Mouse (Mus musculus) lung, embryonic 16.5 days (tissue): ENCODE results near the gene Gimap8. TPM values are rescaled to one million over a fixed set of nuclear protein-coding genes. Genes with fewer than 3 reads are reported as not detected.
"Not testable (repeated sequence)": the region's sequence is repeated elsewhere in the genome, so short reads cannot be mapped to it uniquely, and the experiment has no call there.

Experiments used
- ATAC-seq: fragments of 200-750 bp; cut with Nextera tagmentation; 2 replicates; pipeline ENCODE4 v1.8.0; 2017; ENCODE audit warnings: low read depth, mild to moderate bottlenecking, moderate library complexity
- H3K27ac ChIP-seq: fragments of 300-500 bp; sonication (generic); 2 replicates; pipeline ENCODE4 v1.5.1; 2014; ENCODE audit warnings: mild to moderate bottlenecking, control low read depth, low read length
- H3K27me3 ChIP-seq: fragments of 300-500 bp; sonication (generic); 2 replicates; pipeline ENCODE4 v1.6.1; 2014; ENCODE audit warnings: low read depth, low read length, mixed read lengths; ENCODE audit not compliant: control insufficient read depth, insufficient read depth
- H3K36me3 ChIP-seq: fragments of 300-500 bp; sonication (generic); 2 replicates; pipeline ENCODE4 v1.6.1; 2014; ENCODE audit warnings: low read length; ENCODE audit not compliant: control insufficient read depth, insufficient read depth
- H3K4me1 ChIP-seq: fragments of 300-500 bp; sonication (generic); replicated peaks from 2 replicates; pipeline ENCODE4 v1.6.1; 2014; ENCODE audit warnings: low read length, mixed read lengths; ENCODE audit not compliant: control insufficient read depth, insufficient read depth
- H3K4me2 ChIP-seq: fragments of 300-500 bp; sonication (generic); 2 replicates; pipeline ENCODE4 v1.6.1; 2014; ENCODE audit warnings: low read depth, low read length, control low read depth
- H3K4me3 ChIP-seq: fragments of 300-500 bp; sonication (generic); 2 replicates; pipeline ENCODE4 v1.5.1; 2014; ENCODE audit warnings: mild to moderate bottlenecking, low read length, control low read depth
- H3K9ac ChIP-seq: fragments of 300-500 bp; sonication (generic); 2 replicates; pipeline ENCODE4 v1.6.1; 2014; ENCODE audit warnings: low read length, control low read depth
- H3K9me3 ChIP-seq: fragments of 300-500 bp; sonication (generic); 2 replicates; pipeline ENCODE4 v1.6.1; 2016; ENCODE audit warnings: low read length; ENCODE audit not compliant: control insufficient read depth
- WGBS: fragments of 180-500 bp; shearing (Covaris S2); extraction: QIAGEN DNeasy Blood & Tissue Kit; methylation state at CpG from one replicate; pipeline ENCODE4 v1.1.7; 2014; 5-methylcytosine and 5-hydroxymethylcytosine counted together
- polyA plus RNA-seq: library from polyadenylated mRNA; unstranded; fragments of >200 nt; fragmentation: Nextera tagmentation; extraction: Ambion mirVana; gene quantifications from 2 replicates; pipeline ENCODE4 v1.2.1, GENCODE M21; 2015

Gimap8 gene
- polyA plus RNA-seq, 1 experiment from 2014 or later = 5.9 TPM

- 90% methylated on average over 30 of the region's 30 CpGs for WGBS
- Histone ChIP-seq H3K27ac (no peak overlapping the region), H3K36me3 (peaks cover 16% of the 10 kb centered on the region), H3K9ac (no peak overlapping the region), H3K4me1 (no peaks in the 10 kb centered on the region), H3K9me3 (no peaks in the 10 kb centered on the region), H3K4me3 (no peak overlapping the region), H3K27me3 (no peaks in the 10 kb centered on the region), H3K4me2 (no peak overlapping the region)
- ATAC-seq = no peak
These were observed 27.0 kb upstream of the Gimap8 start for GRCm38 (mm10) chr6:48620031-48620430.

GRCm38 (mm10) chr6:48622186-48622843 lies 24.7 kb upstream of the Gimap8 start:
- not testable (repeated sequence) for ATAC-seq, H3K4me2 ChIP-seq, H3K27me3 ChIP-seq, H3K9me3 ChIP-seq, H3K4me1 ChIP-seq, H3K9ac ChIP-seq, H3K27ac ChIP-seq, H3K4me3 ChIP-seq
- WGBS = 80% methylated on average over 8 of the region's 8 CpGs
- peaks cover 16% of the 10 kb centered on the region for H3K36me3 ChIP-seq

DNA sequence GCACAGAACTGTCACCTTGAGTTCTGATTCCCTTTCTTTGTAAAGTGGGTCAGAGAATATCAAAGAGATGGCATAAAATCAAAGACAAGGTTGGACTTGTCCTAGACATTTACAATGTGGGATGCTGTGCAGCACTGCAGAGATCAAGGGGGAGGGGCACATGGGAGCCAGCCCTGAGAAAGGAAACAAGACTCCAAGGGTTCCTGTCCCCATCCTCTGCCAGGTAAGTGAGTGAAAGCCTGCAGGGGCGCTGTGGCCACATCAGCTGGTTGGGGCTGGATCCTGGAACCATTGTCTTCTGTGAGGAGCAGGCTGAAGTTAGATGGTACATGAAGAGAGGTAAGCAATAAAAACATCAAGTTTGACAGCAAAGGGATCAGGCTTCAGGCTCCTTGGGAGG lies 23.6 kb upstream of the Gimap8 start:
- Histone ChIP-seq H3K4me3 (no peak overlapping the region), H3K36me3 (peaks cover 16% of the 10 kb centered on the region), H3K27me3 (peaks cover 20% of the 10 kb centered on the region), H3K9me3 (no peaks in the 10 kb centered on the region), H3K9ac (no peak overlapping the region), H3K4me1 (peaks cover 8% of the 10 kb centered on the region), H3K4me2 (no peak overlapping the region), H3K27ac (no peak overlapping the region)
- no peak for ATAC-seq
- 40% methylated on average over 1 of the region's 1 CpGs for WGBS

DNA sequence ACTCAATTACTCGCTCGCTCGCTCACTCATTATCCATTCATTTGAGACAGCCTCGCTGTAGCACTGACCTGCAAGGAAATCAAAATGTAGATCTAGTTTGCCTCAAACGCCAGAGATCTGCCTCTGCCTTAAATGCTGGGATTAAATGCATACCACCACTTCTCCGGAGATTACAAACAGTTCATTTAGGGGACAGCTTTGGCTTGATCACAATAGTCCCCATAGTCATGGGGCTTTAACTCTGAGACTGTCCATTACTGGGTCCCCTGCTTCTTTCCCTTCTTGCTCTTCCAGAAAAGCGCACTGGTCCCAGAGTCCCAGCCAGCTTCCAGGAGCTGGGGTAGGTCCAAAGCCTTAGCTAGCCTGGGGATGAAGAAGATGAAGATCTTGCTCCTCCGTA lies 20.6 kb upstream of the Gimap8 start, which contains the start of gene AI854703:
Gene AI854703 (plus strand): TSS at position 301 of the 400 bp plus-strand sequence.
- 34% methylated on average over 8 of the region's 8 CpGs for WGBS
- H3K27me3 ChIP-seq = peaks cover 39% of the 10 kb centered on the region
- H3K4me1 ChIP-seq = peaks cover 17% of the 10 kb centered on the region
- peak within 1 kb of the TSS; percentile 54 for H3K4me3 ChIP-seq
- H3K9ac ChIP-seq = peak within 1 kb of the TSS; percentile 64
- no peak for ATAC-seq
- H3K4me2 ChIP-seq = peak within 1 kb of the TSS; percentile 79
- no peaks in the 10 kb centered on the region for H3K36me3 ChIP-seq
- H3K9me3 ChIP-seq = no peaks in the 10 kb centered on the region
- H3K27ac ChIP-seq = no peak within 1 kb of the TSS

DNA sequence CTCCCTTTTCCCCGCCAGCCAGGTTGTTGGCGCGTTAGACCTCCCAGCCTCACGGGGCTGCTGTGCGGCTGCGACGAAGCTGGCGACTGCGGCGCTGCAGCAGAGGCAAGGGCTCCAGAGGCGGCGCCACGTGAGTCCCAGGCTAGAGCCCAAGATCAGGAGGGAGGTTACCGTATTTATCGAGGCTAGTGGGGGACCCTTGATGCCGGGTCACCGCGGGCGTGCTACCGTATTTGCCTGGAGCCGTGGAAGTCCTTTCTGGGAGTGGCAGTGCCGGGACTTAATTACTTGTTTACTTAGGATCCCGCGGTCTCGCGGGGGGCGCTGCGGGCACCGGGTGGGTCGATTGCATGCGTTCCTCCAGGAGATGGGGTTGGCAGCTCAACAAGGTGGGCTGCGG lies 20.1 kb upstream of the Gimap8 start:
- H3K27me3 ChIP-seq = peaks cover 39% of the 10 kb centered on the region
- H3K4me1 ChIP-seq = peaks cover 17% of the 10 kb centered on the region
- H3K9ac ChIP-seq = peak overlapping the region; percentile 64
- H3K4me3 ChIP-seq = peak overlapping the region; percentile 54
- no peak overlapping the region for H3K27ac ChIP-seq
- under 1% methylated on average over 32 of the region's 32 CpGs for WGBS
- peak; percentile 61 for ATAC-seq
- H3K36me3 ChIP-seq = no peaks in the 10 kb centered on the region
- H3K9me3 ChIP-seq = no peaks in the 10 kb centered on the region
- H3K4me2 ChIP-seq = peak overlapping the region; percentile 79

- Histone ChIP-seq H3K4me2 (peak overlapping the region; percentile 79), H3K27ac (no peak overlapping the region), H3K27me3 (peaks cover 39% of the 10 kb centered on the region), H3K9me3 (no peaks in the 10 kb centered on the region), H3K4me1 (peaks cover 17% of the 10 kb centered on the region), H3K36me3 (no peaks in the 10 kb centered on the region), H3K4me3 (peak overlapping the region; percentile 54), H3K9ac (peak overlapping the region; percentile 64)
- WGBS = 3% methylated on average over 7 of the region's 7 CpGs
- ATAC-seq = no peak
These were observed 19.5 kb upstream of the Gimap8 start for GRCm38 (mm10) chr6:48627511-48627924.

GRCm38 (mm10) chr6:48628377-48628776 lies 18.7 kb upstream of the Gimap8 start:
- Histone ChIP-seq H3K4me3 (no peak overlapping the region), H3K27ac (no peak overlapping the region), H3K36me3 (no peaks in the 10 kb centered on the region), H3K4me1 (peaks cover 17% of the 10 kb centered on the region), H3K27me3 (peaks cover 39% of the 10 kb centered on the region), H3K9me3 (no peaks in the 10 kb centered on the region), H3K4me2 (no peak overlapping the region), H3K9ac (no peak overlapping the region)
- 70% methylated on average over 3 of the region's 3 CpGs for WGBS
- no peak for ATAC-seq

GRCm38 (mm10) chr6:48628808-48629660 lies 18.0 kb upstream of the Gimap8 start:
- 3% methylated on average over 51 of the region's 54 CpGs for WGBS
- H3K27me3 ChIP-seq = peaks cover 39% of the 10 kb centered on the region
- H3K9ac ChIP-seq = peak overlapping the region; percentile 56
- no peaks in the 10 kb centered on the region for H3K36me3 ChIP-seq
- no peak overlapping the region for H3K27ac ChIP-seq
- H3K9me3 ChIP-seq = no peaks in the 10 kb centered on the region
- peak overlapping the region; percentile 63 for H3K4me2 ChIP-seq
- H3K4me3 ChIP-seq = peak overlapping the region; percentile 46
- H3K4me1 ChIP-seq = peaks cover 17% of the 10 kb centered on the region
- peak; percentile 29; the same call in 1 of the 2 replicates for ATAC-seq

GRCm38 (mm10) chr6:48629661-48630034 lies 17.4 kb upstream of the Gimap8 start:
- Histone ChIP-seq H3K4me2 (peak overlapping the region; percentile 63), H3K27ac (no peak overlapping the region), H3K4me3 (peak overlapping the region; percentile 46), H3K36me3 (no peaks in the 10 kb centered on the region), H3K4me1 (peaks cover 17% of the 10 kb centered on the region), H3K9me3 (no peaks in the 10 kb centered on the region), H3K9ac (peak overlapping the region; percentile 56), H3K27me3 (peaks cover 39% of the 10 kb centered on the region)
- 12% methylated on average over 13 of the region's 13 CpGs for WGBS
- ATAC-seq = no peak
